Mouse (Mus musculus): ENCODE data around the gene Cadps2.

GRCm38 (mm10) chr6:23873231-23873630 is 34.0 kb upstream of the Cadps2 start:
- TF ChIP-seq POLR2A (IDR thresholded peaks at IDR 0.05; ENCODE audit: insufficient read depth, low read depth, low read length) (no peak), CTCF (IDR thresholded peaks at IDR 0.05; ENCODE audit: insufficient read depth, low read depth, low read length) (no peak)

All from olfactory bulb, adult 2 months (tissue).